Mouse (Mus musculus) heart, embryonic 10.5 days (tissue): Measurements from ENCODE around the gene Tmem88b. TPM values are rescaled to one million over a fixed set of nuclear protein-coding genes. Genes with fewer than 3 reads are reported as not detected.
"Not testable (repeated sequence)": the region's sequence is repeated elsewhere in the genome, so short reads cannot be mapped to it uniquely, and the experiment has no call there.

ENCODE experiments used
- DNase-seq: peaks from one replicate; pipeline ENCODE4 v3.0.0-alpha.2; 2017; ENCODE audit warnings: low spot score
- H3K27ac ChIP-seq: fragments of 300-500 bp; sonication (generic); 2 replicates; pipeline ENCODE4 v1.5.1; 2016; ENCODE audit warnings: mild to moderate bottlenecking
- H3K27me3 ChIP-seq: fragments of 300-500 bp; sonication (generic); 2 replicates; pipeline ENCODE4 v1.6.1; 2016; ENCODE audit warnings: mild to moderate bottlenecking; ENCODE audit not compliant: poor library complexity, insufficient read depth, severe bottlenecking
- H3K36me3 ChIP-seq: fragments of 300-500 bp; sonication (generic); 2 replicates; pipeline ENCODE4 v1.6.1; 2016; ENCODE audit warnings: mild to moderate bottlenecking, moderate library complexity
- H3K4me1 ChIP-seq: fragments of 300-500 bp; sonication (generic); 2 replicates; pipeline ENCODE4 v1.6.1; 2016; ENCODE audit warnings: mild to moderate bottlenecking
- H3K4me3 ChIP-seq: fragments of 300-500 bp; sonication (generic); 2 replicates; pipeline ENCODE4 v1.5.1; 2016; ENCODE audit warnings: mild to moderate bottlenecking, moderate library complexity
- H3K9me3 ChIP-seq: fragments of 300-500 bp; sonication (generic); 2 replicates; pipeline ENCODE4 v1.6.1; 2016; ENCODE audit warnings: mild to moderate bottlenecking, moderate library complexity
- WGBS: fragments of 180-500 bp; shearing (Covaris S2); methylation state at CpG from one replicate; pipeline ENCODE4 v1.1.7; 2016; 5-methylcytosine and 5-hydroxymethylcytosine counted together
- polyA plus RNA-seq: library from polyadenylated mRNA; unstranded; fragments of >200 nt; fragmentation: Nextera tagmentation; extraction: Ambion mirVana; gene quantifications from 2 replicates; pipeline ENCODE4 v1.2.1, GENCODE M21; 2016

The Tmem88b gene
- polyA plus RNA-seq, 1 experiment from 2014 or later, result 2.1 TPM

- peaks cover 59% of the 10 kb centered on the region for H3K36me3 ChIP-seq
- WGBS, result 89% methylated on average over 3 of the region's 3 CpGs
These were observed 22.2 kb upstream of the Tmem88b start for GRCm38 (mm10) chr4:155807841-155808240.

GRCm38 (mm10) chr4:155803340-155804041, 17.8 kb upstream of the Tmem88b start:
- H3K36me3 ChIP-seq, result peaks cover 34% of the 10 kb centered on the region
- peak; percentile 98 for DNase-seq
- no peaks in the 10 kb centered on the region for H3K9me3 ChIP-seq
- H3K27me3 ChIP-seq, result no peaks in the 10 kb centered on the region
- H3K4me1 ChIP-seq, result peaks cover 17% of the 10 kb centered on the region
- under 1% methylated on average over 58 of the region's 58 CpGs for WGBS
- peak overlapping the region; percentile 89 for H3K27ac ChIP-seq
- H3K4me3 ChIP-seq, result peak overlapping the region; percentile 90

More at GRCm38 (mm10) chr4:155807841-155808240, 22.2 kb upstream of the Tmem88b start:
- H3K4me3 ChIP-seq, result no peak overlapping the region
- no peaks in the 10 kb centered on the region for H3K27me3 ChIP-seq
- no peaks in the 10 kb centered on the region for H3K9me3 ChIP-seq
- no peak for DNase-seq
- peaks cover 21% of the 10 kb centered on the region for H3K4me1 ChIP-seq
- no peak overlapping the region for H3K27ac ChIP-seq

- 6% methylated on average over 12 of the region's 12 CpGs for WGBS
- H3K27ac ChIP-seq, result peak within 1 kb of the TSS; percentile 89
- H3K4me3 ChIP-seq, result peak within 1 kb of the TSS; percentile 90
- no peaks in the 10 kb centered on the region for H3K27me3 ChIP-seq
- peaks cover 27% of the 10 kb centered on the region for H3K36me3 ChIP-seq
- DNase-seq, result no peak
- peaks cover 17% of the 10 kb centered on the region for H3K4me1 ChIP-seq
- H3K9me3 ChIP-seq, result no peaks in the 10 kb centered on the region
These were observed 17.2 kb upstream of the Tmem88b start, which contains the start of gene Mrpl20 for GRCm38 (mm10) chr4:155802741-155803339. Gene Mrpl20, plus strand, starts transcription at chr4:155802878.

GRCm38 (mm10) chr4:155802075-155802474, 16.4 kb upstream of the Tmem88b start:
- Histone ChIP-seq H3K27me3 (no peaks in the 10 kb centered on the region), H3K9me3 (no peaks in the 10 kb centered on the region), H3K36me3 (peaks cover 20% of the 10 kb centered on the region), H3K27ac (no peak overlapping the region), H3K4me3 (no peak overlapping the region), H3K4me1 (peaks cover 17% of the 10 kb centered on the region)
- 80% methylated on average over 1 of the region's 1 CpGs for WGBS
- DNase-seq, result no peak

GRCm38 (mm10) chr4:155793730-155794129, 8.1 kb upstream of the Tmem88b start:
- no peak overlapping the region for H3K4me3 ChIP-seq
- H3K27me3 ChIP-seq, result peaks cover 25% of the 10 kb centered on the region
- DNase-seq, result no peak
- no peaks in the 10 kb centered on the region for H3K36me3 ChIP-seq
- 0 out of 2 replicates have a peak, but pooled peaks cover 6% of the 10 kb centered on the region for H3K4me1 ChIP-seq
- WGBS, result 57% methylated on average over 2 of the region's 2 CpGs
- no peaks in the 10 kb centered on the region for H3K9me3 ChIP-seq
- no peak overlapping the region for H3K27ac ChIP-seq

- no peaks in the 10 kb centered on the region for H3K36me3 ChIP-seq
- 0 out of 2 replicates have a peak overlapping the region, but pooled peaks have one; percentile 48 for H3K27ac ChIP-seq
- H3K27me3 ChIP-seq, result peaks cover 25% of the 10 kb centered on the region
- H3K4me1 ChIP-seq, result 0 out of 2 replicates have a peak, but pooled peaks cover 6% of the 10 kb centered on the region
- no peaks in the 10 kb centered on the region for H3K9me3 ChIP-seq
- no peak for DNase-seq
- H3K4me3 ChIP-seq, result no peak overlapping the region
- WGBS, result 64% methylated on average over 24 of the region's 24 CpGs
These were observed 5.7 kb upstream of the Tmem88b start for GRCm38 (mm10) chr4:155791240-155791933.

- Histone ChIP-seq H3K36me3 (no peaks in the 10 kb centered on the region), H3K27ac (peak overlapping the region; percentile 22; the same call in 1 of the 2 replicates), H3K9me3 (no peaks in the 10 kb centered on the region), H3K4me1 (peaks cover 6% of the 10 kb centered on the region; the same call in 1 of the 2 replicates), H3K27me3 (peaks cover 25% of the 10 kb centered on the region), H3K4me3 (no peak overlapping the region)
- no peak for DNase-seq
- 54% methylated on average over 3 of the region's 3 CpGs for WGBS
These were observed 5.0 kb upstream of the Tmem88b start for GRCm38 (mm10) chr4:155790650-155791161.

- Histone ChIP-seq H3K27ac (peak within 1 kb of the TSS; percentile 48; the same call in 1 of the 2 replicates), H3K9me3 (no peaks in the 10 kb centered on the region), H3K27me3 (peaks cover 25% of the 10 kb centered on the region), H3K4me3 (no peak within 1 kb of the TSS), H3K36me3 (no peaks in the 10 kb centered on the region), H3K4me1 (peaks cover 11% of the 10 kb centered on the region)
- WGBS, result 87% methylated on average over 3 of the region's 3 CpGs
- DNase-seq, result no peak
These were observed 4.4 kb upstream of the Tmem88b start, which contains the start of gene Ankrd65 for GRCm38 (mm10) chr4:155790021-155790489. Gene Ankrd65, plus strand, starts transcription at chr4:155790439.

- 75% methylated on average over 4 of the region's 4 CpGs for WGBS
- H3K27ac ChIP-seq, H3K36me3 ChIP-seq, H3K4me3 ChIP-seq, H3K9me3 ChIP-seq, DNase-seq: not testable (repeated sequence)
- Histone ChIP-seq H3K4me1 (peaks cover 20% of the 10 kb centered on the region), H3K27me3 (peaks cover 25% of the 10 kb centered on the region)
These were observed 3.2 kb upstream of the Tmem88b start for GRCm38 (mm10) chr4:155788833-155789232.

GRCm38 (mm10) chr4:155788300-155788699, 2.6 kb upstream of the Tmem88b start:
- Histone ChIP-seq H3K27ac (no peak overlapping the region), H3K27me3 (peaks cover 25% of the 10 kb centered on the region), H3K9me3 (no peaks in the 10 kb centered on the region), H3K4me1 (peaks cover 20% of the 10 kb centered on the region), H3K36me3 (no peaks in the 10 kb centered on the region), H3K4me3 (no peak overlapping the region)
- 64% methylated on average over 3 of the region's 3 CpGs for WGBS
- no peak for DNase-seq

GRCm38 (mm10) chr4:155785246-155785645, 428 bp downstream of the Tmem88b start:
- Histone ChIP-seq H3K27ac (peak overlapping the region; percentile 93; the same call in 1 of the 2 replicates), H3K4me1 (peaks cover 25% of the 10 kb centered on the region), H3K36me3 (no peaks in the 10 kb centered on the region), H3K4me3 (peak overlapping the region; percentile 71; the same call in 1 of the 2 replicates), H3K9me3 (no peaks in the 10 kb centered on the region), H3K27me3 (0 out of 2 replicates have a peak, but pooled peaks cover 2% of the 10 kb centered on the region)
- 69% methylated on average over 10 of the region's 10 CpGs for WGBS
- DNase-seq, result no peak

- under 1% methylated on average over 52 of the region's 52 CpGs for WGBS
- Histone ChIP-seq H3K27ac (peak overlapping the region; percentile 93), H3K4me3 (peak overlapping the region; percentile 71), H3K27me3 (no peaks in the 10 kb centered on the region), H3K9me3 (no peaks in the 10 kb centered on the region), H3K36me3 (no peaks in the 10 kb centered on the region), H3K4me1 (peaks cover 27% of the 10 kb centered on the region)
- DNase-seq, result peak; percentile 93
These were observed 1.5 kb downstream of the Tmem88b start for GRCm38 (mm10) chr4:155784081-155784701.
